Mouse (Mus musculus): ENCODE measurements around the gene Olfr653.
A peak's percentile ranks its signal among the peaks of the same experiment; 100 is the strongest.

The Olfr653 gene

GRCm38 (mm10) chr7:104577014-104577413 is at the start of gene Olfr653:
Gene Olfr653, plus strand, starts transcription at chr7:104577314.
- DNase-seq, result no peak

GRCm38 (mm10) chr7:104549833-104550232 is 27.3 kb upstream of the Olfr653 start, which contains the start of gene Olfr651:
Gene Olfr651, plus strand, starts transcription at chr7:104550133.
- DNase-seq, result no peak

GRCm38 (mm10) chr7:104552700-104553099 is 24.4 kb upstream of the Olfr653 start:
- no peak for DNase-seq

GRCm38 (mm10) chr7:104560601-104561000 is 16.5 kb upstream of the Olfr653 start, which contains the start of gene Olfr652:
Gene Olfr652, plus strand, starts transcription at chr7:104560901.
- DNase-seq, result no peak

- no peak for DNase-seq
Observed at GRCm38 (mm10) chr7:104580846-104581245, 3.7 kb downstream of the Olfr653 start.

GRCm38 (mm10) chr7:104581429-104581828 is 4.3 kb downstream of the Olfr653 start:
- no peak for DNase-seq

GRCm38 (mm10) chr7:104586725-104587124 is 9.6 kb downstream of the Olfr653 start, which contains the start of gene Olfr654:
Gene Olfr654, plus strand, starts transcription at chr7:104587025.
- no peak for DNase-seq

GRCm38 (mm10) chr7:104588274-104588673 is 11.2 kb downstream of the Olfr653 start:
- no peak for DNase-seq

- no peak for DNase-seq
Observed at GRCm38 (mm10) chr7:104601679-104602078, 24.6 kb downstream of the Olfr653 start, which contains the start of gene Olfr655. Gene Olfr655, minus strand, starts transcription at chr7:104601779.

- DNase-seq, result peak; percentile 62
Observed at GRCm38 (mm10) chr7:104603173-104603572, 26.1 kb downstream of the Olfr653 start.

- DNase-seq, result no peak
Observed at GRCm38 (mm10) chr7:104604727-104605126, 27.6 kb downstream of the Olfr653 start.

GRCm38 (mm10) chr7:104613655-104614054 is 36.5 kb downstream of the Olfr653 start, which contains the start of gene Olfr656:
Gene Olfr656, plus strand, starts transcription at chr7:104613955.
- DNase-seq, result no peak

GRCm38 (mm10) chr7:104624494-104624893 is 47.4 kb downstream of the Olfr653 start, which contains the start of gene Olfr657:
Gene Olfr657, plus strand, starts transcription at chr7:104624794.
- no peak for DNase-seq

All from kidney, postnatal 4 days (tissue).